Mouse (Mus musculus): ENCODE measurements around the gene Nckap5l.
A peak's percentile ranks its signal among the peaks of the same experiment; 100 is the strongest.
"Not testable (repeated sequence)": the region's sequence is repeated elsewhere in the genome, so short reads cannot be mapped to it uniquely, and the experiment has no call there.

Nckap5l gene

GRCm38 (mm10) chr15:99469067-99469466, 11.5 kb upstream of the Nckap5l start:
- DNase-seq = peak; percentile 91

GRCm38 (mm10) chr15:99463194-99463593, 5.6 kb upstream of the Nckap5l start:
- no peak for DNase-seq

DNA sequence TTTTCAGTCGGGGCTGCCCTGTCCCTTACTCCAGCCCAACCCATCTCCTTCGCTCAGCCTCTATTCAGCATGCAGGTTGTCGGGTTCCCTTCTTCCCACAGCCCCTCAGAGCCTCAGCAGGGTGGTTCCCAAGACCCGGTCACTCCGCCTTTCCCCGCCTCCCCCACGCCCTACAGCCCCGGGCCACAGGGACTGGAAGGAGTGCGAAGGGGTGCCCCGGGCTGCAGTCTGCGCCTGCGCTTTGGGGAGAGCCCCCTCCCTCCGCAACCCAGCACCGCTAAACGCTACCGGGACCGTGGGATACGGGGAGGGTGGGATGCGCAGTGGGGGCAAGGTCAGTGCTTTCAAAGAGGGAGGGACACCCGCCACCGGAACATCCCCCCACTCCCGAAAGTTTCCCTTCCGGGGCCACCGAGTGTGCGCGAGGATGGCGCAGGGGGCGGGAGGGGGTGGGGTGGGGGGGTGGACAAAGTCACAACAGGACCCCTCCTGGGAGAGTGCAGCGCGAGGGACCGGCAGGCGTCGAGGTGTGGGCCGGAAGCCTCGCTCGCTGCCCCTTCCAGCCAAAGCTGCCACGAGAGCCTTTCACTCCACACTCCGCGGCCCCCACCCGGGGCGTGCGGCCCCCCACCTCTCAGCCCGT, 464 bp downstream of the Nckap5l start:
- peak; percentile 34 for DNase-seq

DNA sequence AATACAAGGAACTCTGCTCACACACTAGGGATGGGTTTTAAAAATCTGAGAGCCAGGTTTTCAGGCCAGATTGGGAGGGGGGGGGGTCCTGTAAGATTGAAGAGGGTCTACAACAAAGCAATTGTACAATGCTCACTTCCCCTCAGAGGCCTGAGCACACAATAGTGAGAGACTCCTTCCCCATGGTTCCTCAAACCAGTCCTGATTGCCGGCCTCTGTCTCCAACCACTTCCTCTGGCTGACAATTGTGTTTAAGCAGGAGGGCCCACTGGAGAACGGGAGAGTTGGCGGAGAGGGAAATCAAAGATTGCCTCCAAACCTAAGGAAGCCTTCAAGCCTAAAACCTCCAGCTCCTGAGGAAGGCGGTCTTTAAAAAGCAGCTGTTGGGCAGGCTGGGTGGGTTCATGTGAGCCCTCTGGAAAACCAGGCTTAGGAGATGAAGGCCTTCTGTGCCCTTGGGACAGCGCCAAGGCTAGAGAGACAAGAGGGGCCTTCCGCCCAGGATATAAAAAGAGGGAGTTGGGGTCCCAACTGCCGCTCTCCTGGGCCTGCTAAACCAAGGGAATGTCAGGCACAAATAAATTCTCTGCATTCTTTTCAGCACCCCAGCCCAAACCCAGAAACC, 1.1 kb downstream of the Nckap5l start:
- no peak for DNase-seq

DNA sequence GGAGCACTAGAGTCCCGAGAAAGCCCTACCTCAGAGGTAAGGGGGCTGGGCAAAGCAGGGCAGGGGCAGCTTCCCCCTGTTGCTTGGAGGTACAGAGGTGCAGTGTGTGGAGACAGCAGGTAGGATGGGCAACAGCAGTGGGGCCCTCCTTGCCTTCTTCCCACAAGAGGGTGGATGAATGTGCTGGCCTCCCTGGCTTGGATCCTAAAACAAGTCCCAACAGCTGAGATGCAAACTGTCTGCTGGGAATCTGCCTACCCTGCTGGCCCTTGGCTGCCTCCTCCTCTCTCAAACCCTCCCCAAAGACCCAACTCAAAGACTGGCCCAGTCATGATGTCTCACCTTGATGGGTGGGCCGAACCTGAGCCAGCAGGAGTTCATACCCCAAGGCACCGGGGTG, 2.1 kb downstream of the Nckap5l start:
- no peak for DNase-seq

DNA sequence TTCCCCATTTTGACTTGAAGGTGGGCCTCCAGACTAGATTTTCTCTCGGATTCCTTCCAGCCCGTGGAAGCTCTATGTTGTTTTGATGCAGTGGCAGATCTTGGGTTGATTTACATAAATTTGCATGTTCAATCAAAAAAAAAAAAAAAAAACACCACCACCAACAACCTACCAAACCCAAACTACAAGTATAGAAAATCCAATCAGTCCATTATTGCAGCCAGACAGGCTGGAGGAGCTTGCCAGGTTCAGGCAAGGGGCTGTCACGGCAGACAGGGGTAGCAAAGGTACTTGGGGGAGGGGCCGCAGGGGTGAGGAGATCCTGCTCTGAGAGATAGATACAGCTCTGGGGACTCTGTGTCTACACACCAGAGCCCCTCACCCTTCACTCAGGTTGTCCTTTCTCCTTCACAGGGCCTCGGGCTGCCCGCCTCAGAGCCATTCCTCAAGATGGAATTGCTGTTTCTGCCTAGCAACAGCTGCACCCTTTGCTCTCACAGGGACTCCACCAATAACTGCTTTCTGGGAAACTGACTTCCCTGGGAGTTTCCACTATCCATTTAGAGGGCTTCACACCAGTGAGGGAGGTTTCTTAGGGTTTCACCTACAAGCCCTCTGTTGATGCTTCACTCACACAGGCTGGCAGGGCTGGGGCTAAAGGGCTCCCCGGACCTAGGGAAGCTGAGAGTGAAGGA, 2.8 kb downstream of the Nckap5l start:
- DNase-seq = no peak

DNA sequence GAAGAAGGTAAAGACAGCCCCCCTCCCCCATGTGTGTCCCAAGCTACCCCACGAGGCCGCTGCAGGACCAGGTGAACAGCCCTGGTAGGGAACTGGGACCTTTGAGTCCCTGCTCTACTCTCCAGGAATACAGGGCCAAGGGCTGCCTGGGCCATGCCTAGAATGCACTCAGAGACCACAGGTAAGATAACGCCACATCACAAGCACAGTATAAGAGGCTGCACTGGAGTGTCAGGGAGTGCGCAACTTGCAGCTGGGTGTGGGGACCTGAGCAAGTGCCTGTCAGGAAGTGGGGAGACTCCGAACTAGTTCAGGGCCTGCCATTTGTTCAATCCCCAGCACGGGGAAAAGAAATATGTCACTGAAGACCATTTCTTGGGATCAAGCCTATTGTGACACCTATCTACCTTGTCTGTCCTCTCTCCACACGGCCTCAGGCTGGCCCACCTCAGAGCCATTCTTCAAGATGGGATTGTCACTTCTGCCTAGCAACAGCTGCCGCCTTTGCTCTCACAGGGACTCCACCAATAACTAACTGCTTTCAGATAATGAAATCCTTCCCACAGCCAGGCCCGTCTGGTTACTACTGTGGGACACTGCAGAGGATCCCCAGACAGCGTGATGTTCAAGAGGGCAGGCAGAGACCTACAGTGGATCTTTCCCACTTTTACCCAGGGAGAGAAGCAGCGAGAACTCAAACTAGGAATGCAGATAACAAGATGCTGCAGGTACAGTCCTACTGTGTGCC, 4.2 kb downstream of the Nckap5l start:
- no peak for DNase-seq

DNA sequence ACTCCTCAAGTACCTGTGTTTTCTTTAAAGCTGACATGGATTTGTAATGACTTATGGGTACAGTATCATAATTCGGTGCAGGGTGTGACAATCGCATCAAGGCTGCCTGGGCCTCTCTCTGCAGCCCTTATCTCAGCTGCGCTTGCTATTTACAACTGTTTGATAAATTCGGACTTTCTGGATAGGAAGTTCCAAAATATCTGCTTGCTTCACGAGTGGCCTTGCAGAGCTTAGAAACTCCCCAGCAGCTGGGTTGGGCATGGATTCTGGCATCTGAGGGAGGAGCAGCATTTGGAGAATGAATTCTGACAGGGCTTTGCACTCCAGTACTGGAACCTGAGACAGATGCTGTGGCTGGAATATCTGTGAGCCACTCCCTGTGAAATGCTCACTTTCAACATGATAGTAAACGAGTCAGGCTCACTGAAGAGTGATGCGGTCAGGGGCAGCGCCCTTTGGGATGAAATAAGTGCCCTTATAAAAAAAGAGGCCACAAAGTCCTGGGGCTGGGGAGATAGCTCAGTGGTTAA, 7.7 kb downstream of the Nckap5l start:
- DNase-seq = no peak

- DNase-seq = peak; percentile 35
These were observed 8.3 kb downstream of the Nckap5l start for GRCm38 (mm10) chr15:99449131-99449750.

DNA sequence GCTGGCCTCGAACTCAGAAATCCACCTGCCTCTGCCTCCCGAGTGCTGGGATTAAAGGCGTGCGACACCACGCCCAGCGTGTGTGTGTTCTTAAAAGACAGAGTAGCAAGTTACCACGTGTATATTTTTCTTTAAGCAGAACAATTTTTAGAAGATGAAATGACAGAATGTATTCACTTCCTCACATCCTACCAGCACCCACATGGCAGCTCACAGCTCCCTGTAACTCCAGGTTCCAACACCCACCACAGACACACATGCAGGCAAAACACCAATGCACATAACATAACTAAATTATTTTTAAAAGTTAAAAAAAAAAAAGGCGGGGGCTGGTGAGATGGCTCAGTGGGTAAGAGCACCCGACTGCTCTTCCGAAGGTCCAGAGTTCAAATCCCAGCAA, 11.4 kb downstream of the Nckap5l start:
- DNase-seq = not testable (repeated sequence)

DNA sequence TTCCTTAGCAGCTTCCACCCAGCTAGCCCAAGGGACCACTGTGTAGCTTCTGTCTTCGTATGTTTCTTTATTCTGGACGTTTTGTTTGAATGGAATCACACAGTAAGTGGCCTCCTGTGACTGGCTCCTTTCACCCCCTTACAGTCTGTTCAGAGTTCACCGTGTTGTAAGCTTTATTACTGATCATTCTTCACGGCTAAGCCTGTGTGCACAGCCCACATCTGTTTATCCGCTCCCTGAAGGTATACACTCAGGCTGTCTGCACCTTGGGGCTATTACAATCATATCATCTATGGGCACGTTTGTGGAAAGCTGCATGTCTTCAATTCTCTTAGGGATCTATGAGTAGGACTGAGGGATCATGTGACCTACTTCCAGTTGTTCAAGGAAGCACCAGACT, 12.0 kb downstream of the Nckap5l start:
- DNase-seq = no peak

- DNase-seq = no peak
These were observed 15.2 kb downstream of the Nckap5l start for GRCm38 (mm10) chr15:99442358-99442757.

- DNase-seq = no peak
These were observed 16.6 kb downstream of the Nckap5l start for GRCm38 (mm10) chr15:99440816-99441457.

- DNase-seq = no peak
These were observed 17.3 kb downstream of the Nckap5l start for GRCm38 (mm10) chr15:99440112-99440815.

DNA sequence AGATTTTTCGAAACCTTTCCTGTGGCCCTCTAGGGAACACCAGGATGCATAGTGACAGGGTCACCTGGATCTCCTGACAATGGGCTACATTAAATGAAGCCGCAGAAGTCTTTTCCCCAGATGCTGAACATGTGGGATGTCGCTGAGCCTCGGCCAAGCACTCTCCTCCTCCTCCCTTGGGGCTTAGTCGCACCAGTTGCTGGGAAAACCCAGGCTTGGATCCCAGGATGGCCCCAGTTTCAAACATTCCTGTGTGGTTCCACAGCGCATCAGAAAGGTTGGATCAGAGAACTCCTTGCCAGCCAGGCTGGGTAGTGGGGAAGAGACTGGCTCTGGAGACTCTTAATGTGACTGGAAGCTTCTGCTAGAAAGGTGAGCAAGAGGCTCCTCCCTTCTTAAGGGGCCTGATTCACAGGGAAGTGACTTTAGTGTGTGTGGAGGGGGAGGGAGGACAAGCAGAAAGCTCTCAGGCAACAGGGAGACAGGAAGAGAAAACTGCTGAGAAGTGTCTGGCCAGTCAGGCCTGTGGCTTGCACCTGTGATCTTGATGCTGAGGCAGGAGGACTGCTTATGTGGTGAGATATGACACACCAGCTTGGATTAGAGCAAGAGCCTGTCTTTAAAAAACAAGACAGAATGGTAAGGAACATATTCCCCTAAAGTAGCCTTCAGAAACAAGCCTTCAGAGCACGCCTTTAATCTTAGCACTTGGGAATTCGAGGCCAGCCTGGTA, 18.4 kb downstream of the Nckap5l start:
- DNase-seq = no peak

DNA sequence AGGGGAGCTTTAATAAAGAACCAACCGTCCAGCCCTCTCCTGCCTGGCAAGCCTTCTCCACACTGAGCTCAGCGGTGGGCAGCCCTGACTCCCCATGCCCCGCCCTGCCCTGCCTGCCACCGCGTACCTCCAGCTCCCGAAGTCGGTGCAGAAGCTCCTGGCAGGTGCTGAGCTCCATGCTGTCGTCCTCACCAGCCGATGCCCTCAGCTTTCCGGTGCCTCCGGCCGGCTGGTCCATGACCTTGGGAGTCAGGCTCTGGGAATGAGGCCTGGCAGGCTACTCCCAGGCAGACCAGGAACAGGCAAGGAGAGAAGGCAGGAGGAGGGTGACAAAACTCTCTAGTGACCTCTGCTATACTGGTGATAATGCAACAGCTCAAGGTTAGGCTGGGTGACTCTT, 23.6 kb downstream of the Nckap5l start:
- no peak for DNase-seq

- no peak for DNase-seq
These were observed 24.3 kb downstream of the Nckap5l start for GRCm38 (mm10) chr15:99433081-99433718.

GRCm38 (mm10) chr15:99431967-99432366, 25.6 kb downstream of the Nckap5l start:
- DNase-seq = peak; percentile 29

DNA sequence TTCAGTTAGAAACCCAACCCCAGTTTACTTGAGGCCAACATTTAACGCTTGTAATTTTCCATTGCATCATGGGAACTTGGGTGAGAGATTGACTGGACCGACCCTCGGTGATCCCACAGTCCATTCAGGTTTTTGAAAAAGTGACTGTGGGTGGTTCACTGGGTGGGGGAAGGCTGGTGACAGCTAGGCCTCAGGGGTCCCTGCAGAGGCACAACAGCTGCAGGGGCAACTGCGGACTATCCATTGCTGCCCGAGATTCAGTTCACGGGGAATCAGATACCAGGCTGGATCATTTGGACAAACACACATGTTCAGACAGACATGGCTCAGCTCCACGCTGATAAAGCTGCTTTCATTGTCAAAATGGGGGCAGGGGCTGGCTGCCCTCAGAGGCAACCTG, 26.0 kb downstream of the Nckap5l start:
- no peak for DNase-seq

DNA sequence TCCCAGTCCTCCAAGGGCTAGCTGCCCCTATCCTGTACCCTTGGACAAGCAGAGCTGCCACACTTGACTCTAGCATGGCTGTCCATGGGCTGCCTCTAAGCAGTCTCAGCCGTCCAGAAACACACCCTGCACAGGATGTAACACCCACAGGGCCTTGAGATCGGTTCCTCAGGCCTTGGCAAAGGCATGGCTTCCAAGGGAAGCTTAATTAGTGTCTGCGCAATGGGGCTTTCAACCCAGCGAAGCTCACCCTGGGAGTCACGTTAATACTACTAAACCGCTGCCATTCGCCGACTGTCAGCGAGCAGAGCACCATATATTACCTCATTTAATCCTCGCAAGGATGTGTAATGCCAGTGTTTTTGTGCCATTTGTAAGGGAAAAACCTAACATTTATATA, 26.5 kb downstream of the Nckap5l start:
- no peak for DNase-seq
